In genomic region chr3:127788038-127788437, GRCm38 (mm10) we compare ENCODE assay signal across 29 mouse cellular contexts. TPM values are rescaled to one million over a fixed set of nuclear protein-coding genes. Genes with fewer than 3 reads are reported as not detected.
DNase-seq lines count a peak whose midpoint lies in the region; ATAC-seq and TF ChIP-seq lines count a peak whose summit lies in the region.
"Had no signal": no experiment of that assay in that cellular context is flagged by ENCODE, and none has a peak within 500 bp of the region (broad histone marks: within the 10 kb centered on the region; RNA-seq: fewer than 3 reads in every experiment).

No protein-coding gene starts in this region.

- no peak overlapping the region for H3K9ac ChIP-seq in liver, postnatal 0 days (replicated peaks)
- H3K9ac ChIP-seq in liver, embryonic 12.5 days: no peak overlapping the region
- H3K9ac ChIP-seq in intestine, postnatal 0 days (ENCODE audit: low read depth, low read length): no peak overlapping the region
- H3K9ac ChIP-seq: embryonic facial prominence, embryonic 15.5 days; forebrain, embryonic 12.5 days; forebrain, postnatal 0 days; heart, embryonic 15.5 days; hindbrain, embryonic 12.5 days; liver, embryonic 14.5 days; lung, embryonic 14.5 days; midbrain, embryonic 13.5 days; stomach, embryonic 15.5 days had no signal

- TF ChIP-seq EP300 in liver, postnatal 0 days (IDR thresholded peaks at IDR 0.05; ENCODE audit: low read depth): no peak

- H3K27me3 ChIP-seq in liver, postnatal 0 days (ENCODE audit: insufficient read depth, low read length): no peaks in the 10 kb centered on the region
- H3K27me3 ChIP-seq in liver, embryonic 12.5 days (replicated peaks): no peaks in the 10 kb centered on the region; the same call in 1 of the 2 replicates
- H3K27me3 ChIP-seq in intestine, postnatal 0 days (replicated peaks; ENCODE audit: control insufficient read depth, insufficient read depth, low read length): no peaks in the 10 kb centered on the region
- H3K27me3 ChIP-seq: Patski had no signal

- no peak for TF ChIP-seq POLR2A in bone marrow macrophage, adult 2 months (IDR thresholded peaks at IDR 0.05; ENCODE audit: borderline replicate concordance, low read depth, low read length)

- H3K4me2 ChIP-seq in liver, postnatal 0 days (ENCODE audit: low read depth, low read length): peak overlapping the region; percentile 36
- no peak overlapping the region for H3K4me2 ChIP-seq in liver, embryonic 12.5 days
- peak overlapping the region; percentile 94 for H3K4me2 ChIP-seq in intestine, postnatal 0 days (replicated peaks; ENCODE audit: low read depth)
- H3K4me2 ChIP-seq: embryonic facial prominence, embryonic 15.5 days; forebrain, embryonic 12.5 days; heart, embryonic 15.5 days; hindbrain, embryonic 12.5 days; lung, embryonic 14.5 days; midbrain, embryonic 13.5 days; stomach, embryonic 15.5 days had no signal

- 53% methylated on average over 7 of the region's 7 CpGs for WGBS in liver, postnatal 0 days (ENCODE audit: insufficient replicate concordance)
- WGBS in liver, embryonic 12.5 days (ENCODE audit: insufficient replicate concordance): 47% methylated on average over 7 of the region's 7 CpGs
- WGBS in intestine, postnatal 0 days: 38% methylated on average over 7 of the region's 7 CpGs

- no peaks in the 10 kb centered on the region for H3K9me3 ChIP-seq in liver, postnatal 0 days (ENCODE audit: low read length)
- no peaks in the 10 kb centered on the region for H3K9me3 ChIP-seq in liver, embryonic 12.5 days (replicated peaks)
- no peaks in the 10 kb centered on the region for H3K9me3 ChIP-seq in intestine, postnatal 0 days (ENCODE audit: control insufficient read depth)
- H3K9me3 ChIP-seq: embryonic facial prominence, embryonic 15.5 days; forebrain, embryonic 12.5 days; heart, embryonic 10.5 days; heart, embryonic 15.5 days; hindbrain, embryonic 12.5 days; midbrain, embryonic 13.5 days; stomach, embryonic 15.5 days had no signal

- ATAC-seq in liver, postnatal 0 days: no peak
- no peak for ATAC-seq in liver, embryonic 12.5 days
- ATAC-seq in intestine, postnatal 0 days: no peak
- ATAC-seq: forebrain, postnatal 0 days; midbrain, embryonic 13.5 days; Patski had no signal

- no peak for TF ChIP-seq CTCF in liver, postnatal 0 days (IDR thresholded peaks at IDR 0.05; ENCODE audit: low read depth)
- TF ChIP-seq CTCF in bone marrow macrophage, adult 2 months (IDR thresholded peaks at IDR 0.05; ENCODE audit: low read depth, low read length): no peak
- no peak for TF ChIP-seq CTCF in intestine, postnatal 0 days (IDR thresholded peaks at IDR 0.05; ENCODE audit: low read depth)

- H3K27ac ChIP-seq in liver, postnatal 0 days (ENCODE audit: low read depth): no peak overlapping the region
- no peak overlapping the region for H3K27ac ChIP-seq in liver, embryonic 12.5 days
- H3K27ac ChIP-seq in bone marrow macrophage, adult 2 months (ENCODE audit: insufficient read depth, low read depth, low read length): peak overlapping the region; percentile 64
- H3K27ac ChIP-seq in intestine, postnatal 0 days (ENCODE audit: low read depth, low read length): peak overlapping the region; percentile 28; the same call in 1 of the 2 replicates
- H3K27ac ChIP-seq: embryonic facial prominence, embryonic 10.5 days; embryonic facial prominence, embryonic 15.5 days; forebrain, embryonic 12.5 days; heart, embryonic 10.5 days; heart, embryonic 15.5 days; hindbrain, embryonic 12.5 days; kidney, postnatal 0 days; liver, embryonic 14.5 days; midbrain, embryonic 13.5 days; stomach, embryonic 15.5 days had no signal

- H3K4me1 ChIP-seq in liver, postnatal 0 days (ENCODE audit: insufficient read depth): peaks cover 15% of the 10 kb centered on the region
- H3K4me1 ChIP-seq in liver, embryonic 12.5 days: peaks cover 35% of the 10 kb centered on the region
- peaks cover 31% of the 10 kb centered on the region for H3K4me1 ChIP-seq in bone marrow macrophage, adult 2 months (ENCODE audit: control insufficient read depth, insufficient read depth, low read length)
- H3K4me1 ChIP-seq in intestine, postnatal 0 days (replicated peaks; ENCODE audit: control insufficient read depth, insufficient read depth, low read length): 0 out of 2 replicates have a peak, but pooled peaks cover 2% of the 10 kb centered on the region

- H3K36me3 ChIP-seq in liver, postnatal 0 days (replicated peaks; ENCODE audit: insufficient read depth, low read length): 0 out of 2 replicates have a peak, but pooled peaks cover 2% of the 10 kb centered on the region
- no peaks in the 10 kb centered on the region for H3K36me3 ChIP-seq in liver, embryonic 12.5 days
- H3K36me3 ChIP-seq in intestine, postnatal 0 days (ENCODE audit: control insufficient read depth, insufficient read depth): no peaks in the 10 kb centered on the region; the same call in 1 of the 2 replicates
- H3K36me3 ChIP-seq: embryonic facial prominence, embryonic 10.5 days; embryonic facial prominence, embryonic 15.5 days; forebrain, embryonic 12.5 days; heart, embryonic 10.5 days; heart, embryonic 15.5 days; hindbrain, embryonic 12.5 days; midbrain, embryonic 13.5 days; stomach, embryonic 15.5 days had no signal

- H3K4me3 ChIP-seq in liver, postnatal 0 days (ENCODE audit: low read depth, low read length): no peak overlapping the region
- no peak overlapping the region for H3K4me3 ChIP-seq in liver, embryonic 12.5 days
- H3K4me3 ChIP-seq in bone marrow macrophage, adult 2 months (ENCODE audit: insufficient read depth, low read length): peak overlapping the region; percentile 27
- H3K4me3 ChIP-seq in intestine, postnatal 0 days (ENCODE audit: low read depth, low read length): no peak overlapping the region
- H3K4me3 ChIP-seq: embryonic facial prominence, embryonic 10.5 days; embryonic facial prominence, embryonic 15.5 days; forebrain, embryonic 12.5 days; heart, embryonic 10.5 days; heart, embryonic 15.5 days; hindbrain, embryonic 12.5 days; midbrain, embryonic 13.5 days; stomach, embryonic 15.5 days had no signal

- peak; percentile 13 for DNase-seq in adrenal gland, postnatal 14 days
- DNase-seq in adrenal gland, postnatal 4 days (ENCODE audit: low spot score in 2 of 2): no peak
- no peak for DNase-seq in liver, postnatal 0 days
- no peak for DNase-seq in spleen, postnatal 14 days (ENCODE audit: low spot score in 2 of 2)
- DNase-seq in kidney, postnatal 4 days: no peak
- DNase-seq: cerebellum, adult 8-10 months; cerebellum, postnatal 25 days; forebrain, postnatal 0 days; gastrocnemius, postnatal 10 days; kidney, adult 8-10 months; layer of hippocampus, adult 9-11 months; lung, embryonic 14.5 days; lung, postnatal 14 days; thymus, adult 18-20 months; thymus, postnatal 25 days had no signal

RNA-seq across cellular contexts. Expression of gene Tifa, which starts 1.6 kb away (rescaled TPM):
- total RNA-seq in adrenal gland, postnatal 14 days (2021): 3.0 and 5.2 TPM in 2 replicates
- total RNA-seq in adrenal gland, postnatal 4 days (2021): 1 to 10 TPM; 4.8 to 6.6 TPM
- 20.2 and 21.2 TPM in 2 replicates for polyA plus RNA-seq in liver, postnatal 0 days (2015; fragmentation: Nextera tagmentation; extraction: Ambion mirVana)
- polyA plus RNA-seq in liver, embryonic 12.5 days (2016; fragmentation: Nextera tagmentation; extraction: Ambion mirVana): 12.8 and 13.7 TPM in 2 replicates
- 97.9 and 112 TPM in 2 replicates for polyA plus RNA-seq in bone marrow macrophage, adult 2 months (2012; ENCODE audit: insufficient read depth, insufficient read length, missing spikeins)
- polyA plus RNA-seq in intestine, postnatal 0 days (2015; fragmentation: Nextera tagmentation; extraction: Ambion mirVana): 63.0 and 71.8 TPM in 2 replicates

RNA-seq across cellular contexts. Expression of gene Alpk1, which starts 7.7 kb away (rescaled TPM):
- total RNA-seq in adrenal gland, postnatal 14 days (2021): 8.7 and 10.1 TPM in 2 replicates
- total RNA-seq in adrenal gland, postnatal 4 days (2021): 10 to 100 TPM in 1 of 2 experiments, 1 to 10 TPM in 1; 8.4 to 10.0 TPM
- polyA plus RNA-seq in liver, postnatal 0 days (2015; fragmentation: Nextera tagmentation; extraction: Ambion mirVana): 0.25 and 0.39 TPM in 2 replicates
- 0.44 and 0.64 TPM in 2 replicates for polyA plus RNA-seq in liver, embryonic 12.5 days (2016; fragmentation: Nextera tagmentation; extraction: Ambion mirVana)
- polyA plus RNA-seq in bone marrow macrophage, adult 2 months (2012; ENCODE audit: insufficient read depth, insufficient read length, missing spikeins): 29.9 and 35.4 TPM in 2 replicates
- 0.85 and 1.6 TPM in 2 replicates for polyA plus RNA-seq in intestine, postnatal 0 days (2015; fragmentation: Nextera tagmentation; extraction: Ambion mirVana)

RNA-seq across cellular contexts. Expression of gene Ap1ar, which starts 49.3 kb away (rescaled TPM):
- 30.3 and 33.5 TPM in 2 replicates for total RNA-seq in adrenal gland, postnatal 14 days (2021)
- total RNA-seq in adrenal gland, postnatal 4 days (2021): 10 to 100 TPM; 31.3 to 40.7 TPM
- 11.1 and 12.9 TPM in 2 replicates for polyA plus RNA-seq in liver, postnatal 0 days (2015; fragmentation: Nextera tagmentation; extraction: Ambion mirVana)
- polyA plus RNA-seq in liver, embryonic 12.5 days (2016; fragmentation: Nextera tagmentation; extraction: Ambion mirVana): 37.3 and 39.3 TPM in 2 replicates
- 28.0 and 28.4 TPM in 2 replicates for polyA plus RNA-seq in bone marrow macrophage, adult 2 months (2012; ENCODE audit: insufficient read depth, insufficient read length, missing spikeins)
- 99.6 and 108 TPM in 2 replicates for polyA plus RNA-seq in intestine, postnatal 0 days (2015; fragmentation: Nextera tagmentation; extraction: Ambion mirVana)

Comparison
In these comparisons a context has a peak if more than half of its experiments do, and no peak if none do; other contexts are left out.
1. H3K27ac ChIP-seq: peak in bone marrow macrophage, adult 2 months (single experiment) and intestine, postnatal 0 days (single experiment); none in liver, postnatal 0 days (single experiment) and liver, embryonic 12.5 days (single experiment).
2. RNA of gene Alpk1, which starts 7.7 kb away (polyA plus RNA-seq): 29.9 to 35.4 TPM in bone marrow macrophage, adult 2 months; 0.85 to 1.6 TPM in intestine, postnatal 0 days, 0.44 to 0.64 TPM in liver, embryonic 12.5 days and 0.25 to 0.39 TPM in liver, postnatal 0 days; every median in the first group is over 10 times any median in the second.